Comparison of ENCODE assay signal across 7 mouse cellular contexts in the genomic region with DNA sequence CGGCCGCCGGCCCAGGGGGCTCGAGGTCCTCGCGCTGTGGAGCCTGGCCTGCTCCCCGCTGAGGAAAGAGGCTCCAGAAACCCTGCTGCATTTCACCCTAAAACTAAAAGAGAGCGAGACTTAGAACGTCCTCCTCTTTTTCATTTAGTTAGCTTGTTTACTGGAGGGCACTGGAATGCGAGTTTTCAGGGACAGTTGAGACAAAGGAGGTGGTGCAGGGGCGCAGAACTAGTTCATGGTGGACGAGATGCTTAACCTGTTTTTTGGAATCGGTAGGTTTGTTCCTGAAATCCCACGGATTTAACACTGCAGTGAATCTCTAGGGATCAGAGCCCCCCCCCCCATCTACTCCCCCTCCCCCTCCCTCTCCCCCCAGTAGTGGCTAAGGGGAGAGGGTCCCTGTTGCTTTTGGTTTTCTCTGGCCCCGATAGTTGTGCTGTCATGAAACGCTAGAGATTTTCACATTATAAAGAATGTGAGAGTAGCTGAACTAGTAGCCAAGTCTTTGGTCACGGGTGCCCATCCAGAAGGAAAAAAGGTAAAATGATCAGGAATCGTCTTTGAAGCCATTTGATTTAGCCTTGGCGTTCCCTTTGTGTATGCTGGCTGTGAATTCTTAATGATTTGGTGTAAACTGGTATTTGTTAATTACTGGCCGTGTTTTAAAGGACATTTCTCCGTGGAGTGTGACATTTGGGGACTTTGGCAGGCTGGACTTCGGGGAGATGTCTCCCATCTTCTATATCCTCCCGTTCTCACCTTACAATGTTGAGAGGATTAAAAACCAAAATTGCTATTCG. TPM values are rescaled to one million over a fixed set of nuclear protein-coding genes. Genes with fewer than 3 reads are reported as not detected.
DNase-seq lines count a peak whose midpoint lies in the region; ATAC-seq lines count a peak whose summit lies in the region.

No protein-coding gene starts in this region.

- peaks cover 17% of the 10 kb centered on the region for H3K4me1 ChIP-seq in embryonic facial prominence, embryonic 12.5 days
- peaks cover 42% of the 10 kb centered on the region for H3K4me1 ChIP-seq in hindbrain, embryonic 15.5 days (replicated peaks)
- H3K4me1 ChIP-seq in midbrain, embryonic 15.5 days: peaks cover 37% of the 10 kb centered on the region

- no peaks in the 10 kb centered on the region for H3K9me3 ChIP-seq in embryonic facial prominence, embryonic 12.5 days
- no peaks in the 10 kb centered on the region for H3K9me3 ChIP-seq in hindbrain, embryonic 15.5 days
- H3K9me3 ChIP-seq in midbrain, embryonic 15.5 days: no peaks in the 10 kb centered on the region

- H3K36me3 ChIP-seq in embryonic facial prominence, embryonic 12.5 days: no peaks in the 10 kb centered on the region
- no peaks in the 10 kb centered on the region for H3K36me3 ChIP-seq in hindbrain, embryonic 15.5 days
- H3K36me3 ChIP-seq in midbrain, embryonic 15.5 days (replicated peaks): no peaks in the 10 kb centered on the region

- intact Hi-C loops in left cerebral cortex, postnatal 25 days (cut with DNase I): loop anchor here (1.0 to 5.0 kb wide), 2 partner anchors 81 to 105 kb away; a partner anchor contains a TSS
- intact Hi-C loops in left cerebral cortex, postnatal 4 days (cut with DNase I): no loop called here

- H3K27ac ChIP-seq in embryonic facial prominence, embryonic 12.5 days: peak overlapping the region; percentile 88
- H3K27ac ChIP-seq in hindbrain, embryonic 15.5 days (replicated peaks): peak overlapping the region; percentile 99
- H3K27ac ChIP-seq in midbrain, embryonic 15.5 days: peak overlapping the region; percentile 99

- 6% methylated on average over 24 of the region's 24 CpGs for WGBS in embryonic facial prominence, embryonic 12.5 days
- WGBS in hindbrain, embryonic 15.5 days: 4% methylated on average over 24 of the region's 24 CpGs
- 2% methylated on average over 24 of the region's 24 CpGs for WGBS in midbrain, embryonic 15.5 days

- H3K4me2 ChIP-seq in embryonic facial prominence, embryonic 12.5 days (replicated peaks): peak overlapping the region; percentile 61
- H3K4me2 ChIP-seq in hindbrain, embryonic 15.5 days: peak overlapping the region; percentile 60
- peak overlapping the region; percentile 57 for H3K4me2 ChIP-seq in midbrain, embryonic 15.5 days

- DNase-seq in left cerebral cortex, postnatal 25 days (ENCODE audit: low spot score in 2 of 2): peak; percentile 4 to 6
- no peak for DNase-seq in left cerebral cortex, postnatal 4 days
- no peak for DNase-seq in layer of hippocampus, adult 11-12 months (ENCODE audit: low spot score)
- no peak for DNase-seq in left cerebral cortex, adult 8-10 months (ENCODE audit: low spot score in 2 of 2)

- H3K4me3 ChIP-seq in embryonic facial prominence, embryonic 12.5 days: peak overlapping the region; percentile 95
- peak overlapping the region; percentile 74 for H3K4me3 ChIP-seq in hindbrain, embryonic 15.5 days
- peak overlapping the region; percentile 97 for H3K4me3 ChIP-seq in midbrain, embryonic 15.5 days

- H3K9ac ChIP-seq in embryonic facial prominence, embryonic 12.5 days: peak overlapping the region; percentile 96
- H3K9ac ChIP-seq in hindbrain, embryonic 15.5 days: peak overlapping the region; percentile 77
- H3K9ac ChIP-seq in midbrain, embryonic 15.5 days: peak overlapping the region; percentile 97

- no peaks in the 10 kb centered on the region for H3K27me3 ChIP-seq in embryonic facial prominence, embryonic 12.5 days
- H3K27me3 ChIP-seq in hindbrain, embryonic 15.5 days: no peaks in the 10 kb centered on the region
- no peaks in the 10 kb centered on the region for H3K27me3 ChIP-seq in midbrain, embryonic 15.5 days (replicated peaks)

- peak; percentile 25; the same call in 1 of the 2 replicates for ATAC-seq in embryonic facial prominence, embryonic 12.5 days (ENCODE audit: insufficient number of reproducible peaks, insufficient read depth, low FRiP score, low TSS enrichment)
- no peak for ATAC-seq in hindbrain, embryonic 15.5 days (ENCODE audit: low FRiP score, low read depth)
- peak; percentile 1 for ATAC-seq in midbrain, embryonic 15.5 days (replicated peaks)

RNA-seq across cellular contexts. Expression of a gene that starts 0.8 kb away (rescaled TPM):
- 10 to 100 TPM; 97.9 to 99.0 TPM for total RNA-seq in left cerebral cortex, postnatal 25 days (2021)
- total RNA-seq in left cerebral cortex, postnatal 4 days (2021): 100 to 1,000 TPM; 104 to 106 TPM
- polyA plus RNA-seq in embryonic facial prominence, embryonic 12.5 days (2016; fragmentation: Nextera tagmentation; extraction: Ambion mirVana): 85.6 and 88.5 TPM in 2 replicates
- polyA plus RNA-seq in hindbrain, embryonic 15.5 days (2015; fragmentation: Nextera tagmentation; extraction: Ambion mirVana): 64.6 and 71.0 TPM in 2 replicates
- 67.9 and 68.2 TPM in 2 replicates for polyA plus RNA-seq in midbrain, embryonic 15.5 days (2015; fragmentation: Nextera tagmentation; extraction: Ambion mirVana)
- 100 to 1,000 TPM in 3 of 4 experiments, 10 to 100 TPM in 1; 99.1 to 110 (median 102) TPM for total RNA-seq in left cerebral cortex, adult 8-10 months (2022)

Comparison
In these comparisons a context has a peak if more than half of its experiments do, and no peak if none do; other contexts are left out.
1. DNase-seq: peak in left cerebral cortex, postnatal 25 days (2 of 2); none in left cerebral cortex, postnatal 4 days (single experiment), layer of hippocampus, adult 11-12 months (single experiment) and left cerebral cortex, adult 8-10 months (0 of 2).
2. Peak in every context shown above with its lines, with median percentiles within 50 percentile points of each other: H3K27ac ChIP-seq, H3K4me2 ChIP-seq, H3K4me3 ChIP-seq and H3K9ac ChIP-seq.